Mouse (Mus musculus): ENCODE results near the gene Pbxip1.
A peak's percentile ranks its signal among the peaks of the same experiment; 100 is the strongest.

Pbxip1 gene

GRCm38 (mm10) chr3:89484766-89485524, 48.4 kb downstream of the Pbxip1 start:
- peak; percentile 67 for DNase-seq (ENCODE audit: low read depth, low spot score)

GRCm38 (mm10) chr3:89486111-89486510, 49.6 kb downstream of the Pbxip1 start:
- no peak for DNase-seq (ENCODE audit: low read depth, low spot score)

DNA sequence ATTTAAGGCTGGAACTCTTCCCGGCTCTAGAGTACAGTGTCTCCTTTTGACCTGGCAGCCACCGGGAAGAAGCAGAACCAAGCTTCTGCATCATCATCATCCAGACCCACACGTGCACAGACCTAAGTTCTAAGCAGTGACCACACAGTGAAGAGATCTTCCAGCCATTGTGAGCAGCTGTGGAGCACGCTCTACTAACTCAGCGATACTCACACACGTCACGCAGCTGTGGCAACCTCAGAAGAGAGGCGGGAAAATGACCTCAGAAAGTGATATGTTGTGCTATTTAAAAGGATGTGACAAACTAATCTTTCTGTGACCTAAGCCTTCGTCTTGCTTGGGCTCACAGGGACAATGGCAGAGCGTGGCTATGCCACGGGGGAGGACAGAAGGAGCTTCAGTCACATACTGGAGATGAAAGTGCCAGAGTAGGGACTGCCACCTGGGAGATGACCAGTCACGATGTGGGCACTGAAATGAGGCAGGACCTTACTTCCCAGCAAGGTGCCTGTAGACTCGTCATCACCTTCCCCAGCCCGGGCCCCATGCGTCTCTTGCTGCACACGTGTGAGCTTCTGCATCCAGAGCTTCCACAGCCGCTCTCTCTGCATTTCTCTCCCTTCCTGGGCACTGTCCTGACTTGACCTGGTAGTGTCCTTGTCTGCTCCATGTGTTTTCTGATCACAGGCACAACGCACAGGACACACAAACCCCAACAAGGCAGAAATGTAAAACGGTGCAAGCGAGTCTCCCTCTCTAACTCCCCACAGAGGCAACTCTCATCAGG, 50.6 kb downstream of the Pbxip1 start:
- DNase-seq (ENCODE audit: low read depth, low spot score), result no peak

GRCm38 (mm10) chr3:89490790-89491189, 54.3 kb downstream of the Pbxip1 start:
- DNase-seq (ENCODE audit: low read depth, low spot score), result no peak

GRCm38 (mm10) chr3:89491559-89491958, 55.1 kb downstream of the Pbxip1 start:
- DNase-seq (ENCODE audit: low read depth, low spot score), result no peak

- no peak for DNase-seq (ENCODE audit: low read depth, low spot score)
Observed at GRCm38 (mm10) chr3:89492701-89493151, 56.2 kb downstream of the Pbxip1 start.

DNA sequence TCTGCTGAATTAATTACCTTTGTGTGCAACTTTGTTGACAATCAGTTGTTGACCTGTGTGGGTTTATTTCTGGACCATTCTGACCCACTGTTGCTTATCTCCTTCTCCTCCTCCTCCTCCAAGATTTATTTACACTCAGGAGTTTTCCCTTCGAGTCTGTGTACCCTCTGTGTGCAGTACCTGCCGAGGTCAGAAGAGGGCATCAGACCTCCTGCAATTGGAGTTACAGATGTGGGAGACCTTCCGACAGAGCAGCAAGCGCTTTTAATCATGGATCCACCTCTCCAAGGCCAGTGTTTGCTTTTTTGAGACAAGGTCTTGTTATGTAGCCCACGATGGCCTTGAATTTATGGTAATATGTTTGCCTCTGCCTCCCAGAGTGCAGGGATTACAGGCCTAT, 58.1 kb downstream of the Pbxip1 start:
- no peak for DNase-seq (ENCODE audit: low read depth, low spot score)

DNA sequence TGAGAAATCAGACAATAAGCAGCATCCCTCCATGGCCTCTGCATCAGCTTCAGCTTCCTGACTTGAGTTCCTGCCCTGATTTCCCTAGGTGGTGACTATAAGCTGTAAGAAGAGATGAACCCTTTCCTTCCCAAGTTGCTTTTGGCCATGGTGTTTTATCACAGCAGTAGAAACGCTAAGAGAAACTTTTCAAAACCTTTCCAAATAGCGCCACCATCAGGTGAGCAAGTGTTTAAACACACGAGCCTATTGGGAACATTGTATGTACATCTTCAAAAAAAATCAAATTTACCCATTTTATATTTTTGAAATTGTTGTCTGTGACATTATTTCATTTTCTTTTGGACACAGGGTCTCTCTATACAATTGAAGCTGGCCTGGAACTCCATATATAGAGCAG, 59.9 kb downstream of the Pbxip1 start:
- no peak for DNase-seq (ENCODE audit: low read depth, low spot score)

- DNase-seq (ENCODE audit: low read depth, low spot score), result no peak
Observed at GRCm38 (mm10) chr3:89499696-89500095, 63.2 kb downstream of the Pbxip1 start.

All from embryo, embryonic 11.5 days (tissue).